Mouse (Mus musculus): Measurements from ENCODE around the gene Tmem184b.

DNA sequence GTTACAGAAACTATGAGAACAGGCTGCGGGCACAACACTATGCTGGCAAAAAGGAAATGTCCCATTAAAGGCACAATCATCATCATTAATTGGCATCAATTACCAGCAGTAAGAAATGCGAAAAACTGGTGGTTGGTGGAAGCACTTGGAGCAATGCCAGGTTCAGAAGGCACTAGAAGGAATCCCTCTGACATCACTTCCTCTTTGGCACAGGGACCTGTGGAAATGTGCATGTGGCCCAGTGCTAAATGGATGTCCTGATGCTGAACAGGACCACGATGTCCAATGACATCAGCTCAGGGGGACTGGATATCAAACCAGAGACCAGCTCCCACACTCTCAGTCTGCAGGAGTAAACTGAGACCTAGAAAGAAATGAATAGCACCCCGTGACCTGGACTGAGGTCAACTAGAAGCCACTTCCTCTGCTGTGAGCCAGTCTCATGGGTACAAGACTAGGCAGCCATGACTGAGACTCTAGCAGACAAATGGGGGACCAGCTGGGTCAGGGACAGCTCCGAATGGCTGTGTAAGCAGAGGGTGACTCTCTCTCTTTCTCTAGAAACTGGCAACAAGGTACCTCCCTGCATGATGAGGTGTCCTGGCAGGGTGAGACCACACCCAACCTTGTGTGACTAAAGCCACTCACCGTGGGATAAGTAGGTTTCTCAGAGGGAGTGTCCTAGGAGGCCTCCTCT lies 60.6 kb downstream of the Tmem184b start:
- TF ChIP-seq TCF12 (IDR thresholded peaks at IDR 0.05; ENCODE audit: insufficient read depth, poor library complexity, severe bottlenecking) (no peak), CEBPB (IDR thresholded peaks at IDR 0.05; ENCODE audit: insufficient read depth, poor library complexity, severe bottlenecking) (no peak), POLR2A (IDR thresholded peaks at IDR 0.05; ENCODE audit: insufficient read length, low read depth) (no peak), MYOG (IDR thresholded peaks at IDR 0.05; ENCODE audit: control insufficient read depth in 1 of 3, insufficient read depth in 1 of 3, insufficient read length in 2 of 3, low read depth in 2 of 3) (no peak), POLR2AphosphoS2 (IDR thresholded peaks at IDR 0.05; ENCODE audit: insufficient read length, low read depth) (no peak), SRF (IDR thresholded peaks at IDR 0.05; ENCODE audit: control insufficient read depth, insufficient read length, low read depth) (no peak), USF1 (IDR thresholded peaks at IDR 0.05; ENCODE audit: low read depth) (no peak), MAX (IDR thresholded peaks at IDR 0.05; ENCODE audit: low read depth) (no peak), E2F4 (IDR thresholded peaks at IDR 0.05; ENCODE audit: insufficient read depth) (no peak), TCF3 (IDR thresholded peaks at IDR 0.05; ENCODE audit: insufficient read length, low read depth) (no peak), MYOD1 (IDR thresholded peaks at IDR 0.05; ENCODE audit: control insufficient read depth in 1 of 3, insufficient read length in 2 of 3, low read depth in 2 of 3) (no peak)

Data from myocyte (in vitro differentiated cells).